Mouse (Mus musculus) liver, embryonic 14.5 days (tissue): Measurements from ENCODE around the gene Serpinb1c.

Source experiments
- CTCF ChIP-seq: IDR thresholded peaks from 2 replicates; pipeline ENCODE4 v1.5.1; 2016; ENCODE audit warnings: antibody characterized with exemption, low read depth, control low read depth
- EP300 ChIP-seq: IDR thresholded peaks from 2 replicates; pipeline ENCODE4 v1.6.1; 2016; ENCODE audit warnings: antibody characterized with exemption, low read depth

- TF ChIP-seq CTCF = no peak
- TF ChIP-seq EP300 = no peak
These were observed 29.2 kb downstream of the Serpinb1c start for GRCm38 (mm10) chr13:32868843-32869242.
